Comparison of ENCODE assay signal across 14 mouse cellular contexts in the genomic region with DNA sequence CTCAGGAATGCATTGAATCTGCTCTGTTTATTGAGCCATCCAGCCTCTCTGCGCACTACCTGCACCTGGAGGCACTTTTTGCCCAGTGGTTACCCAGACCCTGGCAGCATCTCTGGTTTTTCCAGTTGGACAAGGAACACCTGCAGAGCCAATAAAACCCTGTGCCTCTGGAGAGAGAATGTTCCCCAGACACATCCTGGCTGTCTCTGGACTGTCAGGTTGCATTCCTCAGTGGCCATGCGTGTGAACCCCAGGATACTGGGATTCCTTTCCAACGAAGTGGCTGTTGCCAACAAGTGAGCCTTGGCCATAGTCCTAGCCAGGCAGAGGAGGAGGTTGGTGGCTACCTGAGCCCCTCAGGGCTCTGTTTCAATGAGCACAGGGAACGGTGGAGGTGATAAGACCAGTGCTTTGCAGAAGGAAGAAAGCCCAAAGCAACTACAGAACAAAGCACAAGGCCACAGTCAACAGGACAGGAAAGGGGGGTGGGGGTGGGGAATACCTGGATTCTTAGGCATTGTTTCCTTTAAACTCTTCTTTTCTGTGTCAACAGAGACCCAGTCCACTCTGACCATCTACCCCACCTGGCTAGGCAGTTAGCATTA. TPM values are rescaled to one million over a fixed set of nuclear protein-coding genes. Genes with fewer than 3 reads are reported as not detected.
DNase-seq lines count a peak whose midpoint lies in the region; ATAC-seq lines count a peak whose summit lies in the region.
"Had no signal": no experiment of that assay in that cellular context is flagged by ENCODE, and none has a peak within 500 bp of the region (broad histone marks: within the 10 kb centered on the region; RNA-seq: fewer than 3 reads in every experiment).

No protein-coding gene starts in this region.

- no peak overlapping the region for H3K4me3 ChIP-seq in kidney, embryonic 14.5 days (ENCODE audit: low read length)
- H3K4me3 ChIP-seq in midbrain, embryonic 10.5 days, result no peak overlapping the region
- H3K4me3 ChIP-seq: heart, embryonic 13.5 days; hindbrain, embryonic 10.5 days had no signal

- no peaks in the 10 kb centered on the region for H3K27me3 ChIP-seq in kidney, embryonic 14.5 days (ENCODE audit: control insufficient read depth, insufficient read depth, low read length)
- H3K27me3 ChIP-seq in midbrain, embryonic 10.5 days (ENCODE audit: low read depth, poor library complexity, severe bottlenecking), result no peaks in the 10 kb centered on the region
- H3K27me3 ChIP-seq: heart, embryonic 13.5 days had no signal

- no peak overlapping the region for H3K27ac ChIP-seq in kidney, embryonic 14.5 days (ENCODE audit: low read depth, low read length)
- no peak overlapping the region for H3K27ac ChIP-seq in midbrain, embryonic 10.5 days (replicated peaks)
- H3K27ac ChIP-seq: heart, embryonic 13.5 days; hindbrain, embryonic 10.5 days had no signal

- no peaks in the 10 kb centered on the region for H3K9me3 ChIP-seq in kidney, embryonic 14.5 days (ENCODE audit: control insufficient read depth, low read length)
- H3K9me3 ChIP-seq in midbrain, embryonic 10.5 days (replicated peaks), result no peaks in the 10 kb centered on the region
- H3K9me3 ChIP-seq: hindbrain, embryonic 10.5 days had no signal

- DNase-seq in kidney, adult 8-10 months, result peak; percentile 10 to 32
- peak; percentile 99 for DNase-seq in gonadal fat pad, adult 2 months (ENCODE audit: low read depth)
- peak; percentile 36 for DNase-seq in kidney, postnatal 14 days
- peak; percentile 41 to 62 for DNase-seq in urinary bladder, adult 18-20 months (ENCODE audit: low spot score in 2 of 2)
- DNase-seq in midbrain, embryonic 10.5 days (ENCODE audit: low spot score), result no peak
- DNase-seq in cerebellum, adult 9-11 months, result no peak
- no peak for DNase-seq in frontal cortex, adult 2 months (ENCODE audit: extremely low spot score in 1 of 2, low spot score in 1 of 2)
- DNase-seq: adrenal gland, postnatal 25 days; forebrain, postnatal 0 days; gastrocnemius, postnatal 36 days; thymus, adult 2 months had no signal

- WGBS in kidney, embryonic 14.5 days, result 54% methylated on average over 4 of the region's 4 CpGs
- WGBS in midbrain, embryonic 10.5 days, result 67% methylated on average over 4 of the region's 4 CpGs

- H3K36me3 ChIP-seq in kidney, embryonic 14.5 days (ENCODE audit: control insufficient read depth, insufficient read depth, low read length), result no peaks in the 10 kb centered on the region
- no peaks in the 10 kb centered on the region for H3K36me3 ChIP-seq in midbrain, embryonic 10.5 days
- H3K36me3 ChIP-seq: heart, embryonic 13.5 days; hindbrain, embryonic 10.5 days had no signal

- no peak overlapping the region for H3K4me2 ChIP-seq in kidney, embryonic 14.5 days (replicated peaks; ENCODE audit: low read depth, low read length)
- H3K4me2 ChIP-seq: heart, embryonic 13.5 days had no signal

- no peak overlapping the region for H3K9ac ChIP-seq in kidney, embryonic 14.5 days (ENCODE audit: low read depth, low read length)
- H3K9ac ChIP-seq: forebrain, postnatal 0 days; heart, embryonic 13.5 days had no signal

- ATAC-seq in kidney, embryonic 14.5 days (ENCODE audit: low FRiP score, low TSS enrichment), result no peak
- ATAC-seq: forebrain, postnatal 0 days had no signal

- no peaks in the 10 kb centered on the region for H3K4me1 ChIP-seq in kidney, embryonic 14.5 days (ENCODE audit: control insufficient read depth, insufficient read depth, low read length)
- H3K4me1 ChIP-seq in midbrain, embryonic 10.5 days, result no peaks in the 10 kb centered on the region
- H3K4me1 ChIP-seq: heart, embryonic 13.5 days; hindbrain, embryonic 10.5 days had no signal

RNA-seq across cellular contexts. Expression of gene Tmprss2, which starts 22.0 kb away (rescaled TPM):
- polyA plus RNA-seq in kidney, embryonic 14.5 days (2014; fragmentation: Nextera tagmentation; extraction: Ambion mirVana), result 10.6 and 21.2 TPM in 2 replicates
- 9.4 and 10.1 TPM in 2 replicates for polyA plus RNA-seq in gonadal fat pad, adult 2 months (2012; rRNA removed)
- 0.15 and 0.24 TPM in 2 replicates for polyA plus RNA-seq in midbrain, embryonic 10.5 days (2016; fragmentation: Nextera tagmentation; extraction: Ambion mirVana)
- 0.19 and 0.26 TPM in 2 replicates for polyA plus RNA-seq in frontal cortex, adult 2 months (2012; rRNA removed)

Comparison
In these comparisons a context has a peak if more than half of its experiments do, and no peak if none do; other contexts are left out.
1. DNase-seq: peak in kidney, adult 8-10 months (2 of 2), gonadal fat pad, adult 2 months (single experiment), kidney, postnatal 14 days (single experiment) and urinary bladder, adult 18-20 months (2 of 2); none in midbrain, embryonic 10.5 days (single experiment), cerebellum, adult 9-11 months (single experiment) and frontal cortex, adult 2 months (0 of 2).